Mouse (Mus musculus) Muller cell, postnatal 12 days (primary cell): ENCODE results near the gene Clptm1l.

Experiments used
- DNase-seq: peaks from one replicate; pipeline ENCODE4 v3.0.0-alpha.2; 2015; ENCODE audit errors: inconsistent ontology term

Clptm1l gene

DNA sequence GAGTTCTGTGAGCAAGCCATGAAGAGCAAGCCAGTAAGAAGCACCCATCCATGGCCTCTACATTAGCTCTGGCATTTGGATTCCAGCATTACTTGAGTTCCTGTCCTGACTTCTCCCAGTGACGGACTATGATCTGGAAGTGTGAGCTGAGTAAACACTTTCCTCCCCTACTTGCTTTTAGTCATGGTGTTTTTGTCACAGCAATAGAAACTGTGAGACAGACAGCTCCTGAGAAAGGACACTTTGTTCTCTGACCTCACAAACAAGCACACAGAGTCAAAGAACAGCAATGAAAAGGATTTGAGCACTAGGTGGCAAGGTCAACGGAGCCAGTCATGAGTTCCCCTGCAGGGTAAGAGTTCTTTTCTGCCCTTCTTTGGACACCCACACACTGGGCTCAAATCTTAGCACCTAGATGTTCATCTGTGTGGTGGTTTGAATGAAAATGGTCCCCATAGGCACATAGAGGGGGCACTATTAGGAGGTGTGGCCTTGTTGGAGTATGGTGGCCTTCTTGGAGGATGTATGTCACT, 56.4 kb downstream of the Clptm1l start:
- no peak for DNase-seq
